7 mouse cellular contexts compared by ENCODE assay signal in genomic region chr6:108532486-108533179, GRCm38 (mm10).
DNase-seq lines count a peak whose midpoint lies in the region; ATAC-seq lines count a peak whose summit lies in the region.

No protein-coding gene starts in this region.

- peak; percentile 45 for DNase-seq in fibroblast of lung, adult 2 months (ENCODE audit: low read depth)
- peak; percentile 76 to 81 for DNase-seq in heart, adult 9 months (ENCODE audit: low spot score in 2 of 2)
- peak; percentile 62 to 91 for DNase-seq in kidney, postnatal 25 days
- peak; percentile 61 to 75 for DNase-seq in lung, postnatal 4 days
- DNase-seq in cerebellum, adult 11 months: no peak
- no peak for DNase-seq in cerebellum, adult 11-12 months

- ATAC-seq in CD4-positive, CD25-positive, alpha-beta regulatory T cell, adult 4 months: no peak

Comparison
In these comparisons a context has a peak if more than half of its experiments do, and no peak if none do; other contexts are left out.
1. DNase-seq: peak in fibroblast of lung, adult 2 months (single experiment), heart, adult 9 months (2 of 2), kidney, postnatal 25 days (2 of 2) and lung, postnatal 4 days (2 of 2); none in cerebellum, adult 11 months (single experiment) and cerebellum, adult 11-12 months (single experiment).